Mouse (Mus musculus): ENCODE data around the gene Agxt2.

DNA sequence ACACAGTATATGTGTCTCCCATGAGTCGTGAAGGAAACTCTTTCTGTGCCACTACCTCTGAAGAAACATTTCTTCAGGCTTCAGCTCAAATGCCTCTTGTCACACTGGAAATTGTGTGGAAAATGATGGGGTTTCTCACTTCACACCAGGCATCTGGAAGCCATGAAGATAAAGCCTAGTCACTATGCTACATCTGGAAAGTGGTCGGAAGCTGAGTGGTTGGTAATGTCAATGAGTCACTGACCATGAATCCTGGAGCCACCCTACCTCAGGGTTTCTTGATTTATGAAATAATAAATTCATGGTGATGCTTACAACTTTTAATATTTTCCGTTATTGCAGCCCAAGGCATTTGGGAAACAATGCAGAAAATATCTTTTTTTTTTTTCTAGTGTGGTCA, 51.5 kb downstream of the Agxt2 start:
- TF ChIP-seq CTCF (IDR thresholded peaks at IDR 0.05; ENCODE audit: low read depth) = no peak
- no peak for TF ChIP-seq EP300 (optimal IDR thresholded peaks at IDR 0.05)

Data from stomach, postnatal 0 days (tissue).